Comparison of ENCODE assay signal across 14 mouse cellular contexts in the genomic region with DNA sequence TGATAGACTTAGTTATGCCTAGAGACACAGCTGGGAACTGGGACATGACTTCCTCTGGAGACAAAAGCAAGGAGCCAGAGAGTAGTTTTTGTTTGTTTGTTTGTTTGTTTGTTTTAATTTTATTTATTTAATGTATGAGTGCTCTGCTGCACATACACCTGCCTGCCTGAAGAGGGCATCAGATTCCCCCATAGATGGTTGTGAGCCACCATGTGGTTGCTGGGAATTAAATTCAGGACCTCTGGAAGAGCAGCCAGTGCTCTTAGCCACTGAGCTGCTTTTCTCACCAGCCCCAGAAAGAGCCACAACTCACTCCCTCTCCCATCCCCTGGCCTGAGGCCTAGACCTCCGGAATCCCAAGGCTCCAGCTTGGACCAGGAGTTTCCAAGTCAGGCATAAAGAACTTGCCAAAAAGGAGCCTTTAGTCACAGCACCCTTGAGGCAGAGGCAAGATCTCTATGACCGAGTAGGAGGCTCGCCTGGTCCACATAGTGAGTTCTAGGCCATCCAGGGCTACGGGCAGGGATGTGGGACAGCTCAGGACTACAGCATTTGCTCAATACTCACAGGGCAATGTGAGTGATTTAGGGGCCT. TPM values are rescaled to one million over a fixed set of nuclear protein-coding genes. Genes with fewer than 3 reads are reported as not detected.
DNase-seq lines count a peak whose midpoint lies in the region; ATAC-seq and TF ChIP-seq lines count a peak whose summit lies in the region.
"Had no signal": no experiment of that assay in that cellular context is flagged by ENCODE, and none has a peak within 500 bp of the region (broad histone marks: within the 10 kb centered on the region; RNA-seq: fewer than 3 reads in every experiment).

No protein-coding gene starts in this region.

- H3K4me1 ChIP-seq in lung, embryonic 15.5 days, result peaks cover 6% of the 10 kb centered on the region

- ATAC-seq in lung, embryonic 15.5 days (ENCODE audit: borderline replicate concordance, extremely low read depth, low FRiP score, low TSS enrichment), result no peak
- no peak for ATAC-seq in monocyte, adult 5-6 weeks (replicated peaks; ENCODE audit: insufficient number of reproducible peaks, low FRiP score, low TSS enrichment, poor library complexity, severe bottlenecking)

- 62% methylated on average over 4 of the region's 4 CpGs for WGBS in lung, embryonic 15.5 days

- DNase-seq in heart, adult 18-20 months, result peak; percentile 67 to 76
- DNase-seq in heart, adult 8-10 months (ENCODE audit: low spot score), result no peak
- no peak for DNase-seq in lung, adult 18-20 months
- no peak for DNase-seq in brain, embryonic 14.5 days (ENCODE audit: low read depth)
- DNase-seq in lung, postnatal 10 days, result peak; percentile 39
- no peak for DNase-seq in layer of hippocampus, adult 8-10 months (ENCODE audit: low spot score in 2 of 2)

- H3K27ac ChIP-seq in lung, embryonic 15.5 days, result 0 out of 2 replicates have a peak overlapping the region, but pooled peaks have one; percentile 6
- H3K27ac ChIP-seq: heart, embryonic 15.5 days; liver, embryonic 15.5 days; neural tube, embryonic 13.5 days had no signal

- no peak overlapping the region for H3K4me2 ChIP-seq in lung, embryonic 15.5 days
- H3K4me2 ChIP-seq: heart, embryonic 15.5 days; liver, embryonic 15.5 days; neural tube, embryonic 13.5 days had no signal

- H3K4me3 ChIP-seq in lung, embryonic 15.5 days, result no peak overlapping the region
- H3K4me3 ChIP-seq: heart, embryonic 15.5 days; liver, embryonic 15.5 days; neural tube, embryonic 13.5 days had no signal

- no peak for TF ChIP-seq POLR2A in brain, embryonic 14.5 days (IDR thresholded peaks at IDR 0.05; ENCODE audit: borderline replicate concordance, extremely low read depth, insufficient read depth, insufficient read length, poor library complexity, severe bottlenecking)

- no peaks in the 10 kb centered on the region for H3K36me3 ChIP-seq in lung, embryonic 15.5 days
- H3K36me3 ChIP-seq: heart, embryonic 15.5 days; liver, embryonic 15.5 days; neural tube, embryonic 13.5 days had no signal

- no peak overlapping the region for H3K9ac ChIP-seq in lung, embryonic 15.5 days
- H3K9ac ChIP-seq: heart, embryonic 15.5 days; liver, embryonic 15.5 days; neural tube, embryonic 13.5 days had no signal

- no peaks in the 10 kb centered on the region for H3K27me3 ChIP-seq in lung, embryonic 15.5 days
- H3K27me3 ChIP-seq: heart, embryonic 15.5 days; liver, embryonic 15.5 days; neural tube, embryonic 13.5 days had no signal

- TF ChIP-seq CTCF in brain, embryonic 14.5 days (IDR thresholded peaks at IDR 0.05; ENCODE audit: borderline replicate concordance, extremely low read depth, insufficient read depth, insufficient read length), result peak; percentile 23; the same call in 1 of the 2 replicates

- no peaks in the 10 kb centered on the region for H3K9me3 ChIP-seq in lung, embryonic 15.5 days
- H3K9me3 ChIP-seq: heart, embryonic 15.5 days; liver, embryonic 15.5 days; neural tube, embryonic 13.5 days had no signal

RNA-seq across cellular contexts. Expression of a gene that starts 25.6 kb away (rescaled TPM):
- under 1 TPM; 0.28 to 0.30 TPM for total RNA-seq in heart, adult 18-20 months (2021)
- under 1 TPM in 3 of 4 experiments, not detected in 1; 0.16 to 0.29 (median 0.28) TPM for total RNA-seq in heart, adult 8-10 months (2022)
- 19.9 and 20.2 TPM in 2 replicates for polyA plus RNA-seq in lung, embryonic 15.5 days (2015; fragmentation: Nextera tagmentation; extraction: Ambion mirVana)
- 1.6 and 2.0 TPM in 2 replicates for polyA plus RNA-seq in brain, embryonic 14.5 days (2012; rRNA removed)
- not detected in 3 replicates for total RNA-seq in monocyte, adult 5-6 weeks (2017)
- 1 to 10 TPM in 1 of 4 experiments, under 1 TPM in 3; 0.37 to 1.2 (median 0.59) TPM for total RNA-seq in layer of hippocampus, adult 8-10 months (2022)

RNA-seq across cellular contexts. Expression of a gene that starts 31.6 kb away (rescaled TPM):
- 10 to 100 TPM; 51.8 to 51.9 TPM for total RNA-seq in heart, adult 18-20 months (2021)
- 10 to 100 TPM; 47.2 to 55.1 (median 51.9) TPM for total RNA-seq in heart, adult 8-10 months (2022)
- 61.0 and 61.7 TPM in 2 replicates for polyA plus RNA-seq in lung, embryonic 15.5 days (2015; fragmentation: Nextera tagmentation; extraction: Ambion mirVana)
- polyA plus RNA-seq in brain, embryonic 14.5 days (2012; rRNA removed), result 38.1 and 52.2 TPM in 2 replicates
- total RNA-seq in monocyte, adult 5-6 weeks (2017), result 102 to 173 TPM (median 158 TPM) in 3 replicates
- 100 to 1,000 TPM; 107 to 141 (median 129) TPM for total RNA-seq in layer of hippocampus, adult 8-10 months (2022)

RNA-seq across cellular contexts. Expression of a gene that starts 44.7 kb away (rescaled TPM):
- total RNA-seq in heart, adult 18-20 months (2021), result not detected
- not detected for total RNA-seq in heart, adult 8-10 months (2022)
- polyA plus RNA-seq in lung, embryonic 15.5 days (2015; fragmentation: Nextera tagmentation; extraction: Ambion mirVana), result not detected in 2 replicates
- not detected in 2 replicates for polyA plus RNA-seq in brain, embryonic 14.5 days (2012; rRNA removed)
- total RNA-seq in monocyte, adult 5-6 weeks (2017), result not detected in 3 replicates
- not detected for total RNA-seq in layer of hippocampus, adult 8-10 months (2022)
- total RNA-seq: layer of hippocampus, adult 18-20 months had no signal
- polyA plus RNA-seq: heart, embryonic 15.5 days; liver, embryonic 15.5 days; neural tube, embryonic 13.5 days; small intestine, adult 2 months; urinary bladder, adult 2 months had no signal

Comparison
In these comparisons a context has a peak if more than half of its experiments do, and no peak if none do; other contexts are left out.
1. DNase-seq: peak in heart, adult 18-20 months (2 of 2) and lung, postnatal 10 days (single experiment); none in heart, adult 8-10 months (single experiment), lung, adult 18-20 months (0 of 2), brain, embryonic 14.5 days (single experiment) and layer of hippocampus, adult 8-10 months (0 of 2).